Mouse (Mus musculus) forebrain, embryonic 15.5 days (tissue): ENCODE results near the gene Pnn. TPM values are rescaled to one million over a fixed set of nuclear protein-coding genes. Genes with fewer than 3 reads are reported as not detected.
A peak's percentile ranks its signal among the peaks of the same experiment; 100 is the strongest.
"Not testable (repeated sequence)": the region's sequence is repeated elsewhere in the genome, so short reads cannot be mapped to it uniquely, and the experiment has no call there.

Experiments
- ATAC-seq: fragments of 200-750 bp; cut with Nextera tagmentation; replicated peaks from 2 replicates; pipeline ENCODE4 v1.8.0; 2017; ENCODE audit warnings: mild to moderate bottlenecking, moderate TSS enrichment, moderate library complexity
- H3K27ac ChIP-seq: fragments of 300-500 bp; sonication (generic); replicated peaks from 2 replicates; pipeline ENCODE4 v1.5.1; 2015; ENCODE audit warnings: mild to moderate bottlenecking, inconsistent platforms
- H3K27me3 ChIP-seq: fragments of 300-500 bp; sonication (generic); 2 replicates; pipeline ENCODE4 v1.6.1; 2015; ENCODE audit warnings: inconsistent platforms
- H3K36me3 ChIP-seq: fragments of 300-500 bp; sonication (generic); 2 replicates; pipeline ENCODE4 v1.6.1; 2015; ENCODE audit warnings: mild to moderate bottlenecking, inconsistent platforms
- H3K4me1 ChIP-seq: fragments of 300-500 bp; sonication (generic); 2 replicates; pipeline ENCODE4 v1.6.1; 2015; ENCODE audit warnings: inconsistent platforms
- H3K4me2 ChIP-seq: fragments of 300-500 bp; sonication (generic); replicated peaks from 2 replicates; pipeline ENCODE4 v1.6.1; 2015; ENCODE audit warnings: mild to moderate bottlenecking, inconsistent platforms
- H3K4me3 ChIP-seq: fragments of 300-500 bp; sonication (generic); 2 replicates; pipeline ENCODE4 v1.5.1; 2015; ENCODE audit warnings: mild to moderate bottlenecking, inconsistent platforms
- H3K9ac ChIP-seq: fragments of 300-500 bp; sonication (generic); replicated peaks from 2 replicates; pipeline ENCODE4 v1.6.1; 2015; ENCODE audit warnings: mild to moderate bottlenecking, inconsistent platforms
- H3K9me3 ChIP-seq: fragments of 300-500 bp; sonication (generic); 2 replicates; pipeline ENCODE4 v1.6.1; 2016; ENCODE audit warnings: inconsistent platforms
- WGBS: fragments of 180-500 bp; shearing (Covaris S2); methylation state at CpG from one replicate; pipeline ENCODE4 v1.1.7; 2015; ENCODE audit warnings: mixed read lengths; 5-methylcytosine and 5-hydroxymethylcytosine counted together
- polyA plus RNA-seq: library from polyadenylated mRNA; unstranded; fragments of >200 nt; fragmentation: Nextera tagmentation; extraction: Ambion mirVana; gene quantifications from 2 replicates; pipeline ENCODE4 v1.2.1, GENCODE M21; 2015

The Pnn gene
- polyA plus RNA-seq, 1 experiment from 2014 or later = 85.9 TPM

- Histone ChIP-seq H3K4me2 (no peak overlapping the region), H3K4me1 (peaks cover 22% of the 10 kb centered on the region), H3K9me3 (no peaks in the 10 kb centered on the region), H3K27me3 (no peaks in the 10 kb centered on the region), H3K27ac (no peak overlapping the region), H3K9ac (no peak overlapping the region), H3K36me3 (peaks cover 11% of the 10 kb centered on the region), H3K4me3 (no peak overlapping the region)
- no peak for ATAC-seq
- 94% methylated on average over 4 of the region's 4 CpGs for WGBS
These were observed 11.4 kb upstream of the Pnn start for GRCm38 (mm10) chr12:59055196-59055850.

DNA sequence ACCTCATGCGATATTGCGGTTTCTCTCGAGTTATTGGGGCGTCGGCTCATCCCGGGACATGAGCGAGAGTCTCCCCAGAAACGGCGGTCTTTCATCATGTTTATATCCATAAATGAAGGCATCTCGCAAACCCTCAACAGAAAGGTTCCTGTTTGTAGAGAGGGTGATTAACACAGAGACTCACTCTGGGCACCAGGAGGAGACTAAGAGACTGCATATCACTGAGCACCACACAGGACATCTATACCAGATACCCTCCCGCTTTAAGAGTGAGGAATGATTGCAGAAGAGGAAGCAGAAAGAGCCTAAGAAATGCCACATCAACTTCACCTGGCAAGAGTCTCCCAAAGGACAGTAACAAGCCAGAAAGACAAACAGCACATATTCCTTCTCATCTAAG, 10.5 kb upstream of the Pnn start:
- no peak overlapping the region for H3K4me3 ChIP-seq
- peaks cover 25% of the 10 kb centered on the region for H3K4me1 ChIP-seq
- no peaks in the 10 kb centered on the region for H3K27me3 ChIP-seq
- no peak for ATAC-seq
- no peak overlapping the region for H3K4me2 ChIP-seq
- H3K9me3 ChIP-seq = no peaks in the 10 kb centered on the region
- H3K9ac ChIP-seq = no peak overlapping the region
- no peak overlapping the region for H3K27ac ChIP-seq
- over 99% methylated on average over 11 of the region's 11 CpGs for WGBS
- H3K36me3 ChIP-seq = peaks cover 11% of the 10 kb centered on the region

- 87% methylated on average over 5 of the region's 5 CpGs for WGBS
These were observed 8.4 kb upstream of the Pnn start for GRCm38 (mm10) chr12:59058242-59058641.

DNA sequence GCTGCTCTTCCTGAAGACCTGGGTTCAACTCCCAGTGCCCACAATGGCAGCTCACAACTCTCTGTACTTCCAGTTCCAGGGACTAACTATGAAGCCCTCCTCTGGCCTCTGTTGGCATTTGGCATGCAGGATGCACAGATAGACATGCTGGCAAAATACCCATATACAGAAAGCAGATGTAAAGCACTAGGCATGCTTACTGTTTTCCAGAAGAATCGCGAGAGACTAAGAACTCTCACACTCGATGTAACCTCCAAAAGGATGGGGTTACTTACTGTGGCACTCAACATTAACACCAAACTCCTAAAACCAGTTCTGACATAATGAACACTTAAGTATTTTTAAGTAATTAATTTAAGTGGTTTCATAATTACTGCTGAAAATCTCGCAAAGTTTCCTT, 6.4 kb upstream of the Pnn start:
- peak overlapping the region; percentile 56 for H3K4me2 ChIP-seq
- H3K9ac ChIP-seq = peak overlapping the region; percentile 88
- H3K4me3 ChIP-seq = peak overlapping the region; percentile 79
- H3K4me1 ChIP-seq = peaks cover 25% of the 10 kb centered on the region
- no peak for ATAC-seq
- H3K36me3 ChIP-seq = peaks cover 11% of the 10 kb centered on the region
- 60% methylated on average over 4 of the region's 4 CpGs for WGBS
- H3K27me3 ChIP-seq = no peaks in the 10 kb centered on the region
- H3K9me3 ChIP-seq = no peaks in the 10 kb centered on the region
- H3K27ac ChIP-seq = peak overlapping the region; percentile 95

More at GRCm38 (mm10) chr12:59058242-59058641, 8.4 kb upstream of the Pnn start:
- H3K9ac ChIP-seq, H3K27me3 ChIP-seq, ATAC-seq, H3K4me3 ChIP-seq, H3K4me2 ChIP-seq, H3K9me3 ChIP-seq, H3K27ac ChIP-seq: not testable (repeated sequence)
- peaks cover 11% of the 10 kb centered on the region for H3K36me3 ChIP-seq
- H3K4me1 ChIP-seq = peaks cover 25% of the 10 kb centered on the region

- peak within 1 kb of the TSS; percentile 88 for H3K9ac ChIP-seq
- peaks cover 9% of the 10 kb centered on the region for H3K36me3 ChIP-seq
- no peaks in the 10 kb centered on the region for H3K27me3 ChIP-seq
- WGBS = 0% methylated on average over 49 of the region's 49 CpGs
- no peaks in the 10 kb centered on the region for H3K9me3 ChIP-seq
- H3K4me3 ChIP-seq = peak within 1 kb of the TSS; percentile 79
- peak; percentile 98 for ATAC-seq
- peak within 1 kb of the TSS; percentile 95 for H3K27ac ChIP-seq
- H3K4me1 ChIP-seq = peaks cover 28% of the 10 kb centered on the region
- H3K4me2 ChIP-seq = peak within 1 kb of the TSS; percentile 56
These were observed 5.6 kb upstream of the Pnn start, which contains the start of gene Trappc6b for GRCm38 (mm10) chr12:59060993-59061595. Trappc6b (minus strand) TSS chr12:59061472.

- Histone ChIP-seq H3K4me2 (no peak overlapping the region), H3K27me3 (no peaks in the 10 kb centered on the region), H3K4me1 (peaks cover 22% of the 10 kb centered on the region), H3K4me3 (no peak overlapping the region), H3K27ac (no peak overlapping the region), H3K9ac (no peak overlapping the region), H3K36me3 (peaks cover 17% of the 10 kb centered on the region), H3K9me3 (no peaks in the 10 kb centered on the region)
- no peak for ATAC-seq
- 86% methylated on average over 8 of the region's 8 CpGs for WGBS
These were observed 1.8 kb upstream of the Pnn start for GRCm38 (mm10) chr12:59064837-59065236.

DNA sequence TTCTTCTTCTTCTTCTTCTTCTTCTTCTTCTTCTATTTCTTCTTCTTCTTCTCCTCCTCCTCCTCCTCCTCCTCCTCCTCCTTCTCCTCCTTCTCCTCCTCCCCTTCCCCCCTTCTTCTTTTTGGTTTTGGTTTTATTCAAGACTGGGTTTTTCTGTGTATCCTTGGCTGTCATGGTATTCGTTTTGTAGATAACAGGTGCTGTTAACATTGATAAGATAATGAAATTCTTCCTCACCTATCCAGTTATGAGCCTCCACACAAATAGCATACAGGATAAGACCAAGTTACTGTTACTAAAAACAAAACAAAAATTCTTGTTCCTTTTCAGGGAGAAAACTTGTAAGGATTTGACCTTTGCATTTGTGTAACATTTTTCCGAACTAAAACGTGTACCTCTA, 908 bp upstream of the Pnn start:
- peak overlapping the region; percentile 68 for H3K4me2 ChIP-seq
- H3K9me3 ChIP-seq = no peaks in the 10 kb centered on the region
- peak overlapping the region; percentile 63; the same call in 1 of the 2 replicates for H3K9ac ChIP-seq
- no peaks in the 10 kb centered on the region for H3K27me3 ChIP-seq
- peaks cover 13% of the 10 kb centered on the region for H3K4me1 ChIP-seq
- peak overlapping the region; percentile 98 for H3K4me3 ChIP-seq
- WGBS = 74% methylated on average over 3 of the region's 3 CpGs
- ATAC-seq = no peak
- peak overlapping the region; percentile 95 for H3K27ac ChIP-seq
- peaks cover 25% of the 10 kb centered on the region for H3K36me3 ChIP-seq

GRCm38 (mm10) chr12:59067095-59067494, 411 bp downstream of the Pnn start:
- peak overlapping the region; percentile 73 for H3K4me2 ChIP-seq

DNA sequence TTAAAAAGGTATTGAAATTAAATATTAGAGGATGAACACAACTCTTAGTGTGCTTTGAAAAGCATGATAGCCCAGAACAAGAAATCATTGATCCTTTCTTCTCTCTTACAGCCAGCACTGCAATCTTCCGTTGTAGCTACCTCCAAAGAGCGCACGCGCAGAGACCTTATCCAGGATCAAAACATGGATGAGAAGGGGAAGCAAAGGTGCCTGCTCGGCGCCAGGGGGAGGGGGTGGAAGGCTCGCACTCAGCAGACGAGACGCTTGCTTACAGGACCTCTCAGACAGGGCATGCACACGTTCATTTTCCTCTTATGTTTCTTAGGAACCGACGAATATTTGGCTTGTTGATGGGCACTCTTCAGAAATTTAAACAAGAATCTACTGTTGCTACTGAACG, 2.1 kb downstream of the Pnn start:
- no peak overlapping the region for H3K9ac ChIP-seq
- no peak overlapping the region for H3K27ac ChIP-seq
- no peaks in the 10 kb centered on the region for H3K27me3 ChIP-seq
- no peak for ATAC-seq
- no peaks in the 10 kb centered on the region for H3K9me3 ChIP-seq
- H3K36me3 ChIP-seq = peaks cover 48% of the 10 kb centered on the region
- 93% methylated on average over 13 of the region's 13 CpGs for WGBS
- no peak overlapping the region for H3K4me3 ChIP-seq
- H3K4me1 ChIP-seq = peaks cover 13% of the 10 kb centered on the region
- H3K4me2 ChIP-seq = no peak overlapping the region

More at GRCm38 (mm10) chr12:59067095-59067494, 411 bp downstream of the Pnn start:
- Histone ChIP-seq H3K27me3 (no peaks in the 10 kb centered on the region), H3K36me3 (peaks cover 38% of the 10 kb centered on the region), H3K9me3 (no peaks in the 10 kb centered on the region), H3K27ac (peak overlapping the region; percentile 95), H3K4me1 (peaks cover 13% of the 10 kb centered on the region), H3K9ac (peak overlapping the region; percentile 99), H3K4me3 (peak overlapping the region; percentile 98)
- WGBS = under 1% methylated on average over 41 of the region's 41 CpGs
- no peak; the same call in 1 of the 2 replicates for ATAC-seq

DNA sequence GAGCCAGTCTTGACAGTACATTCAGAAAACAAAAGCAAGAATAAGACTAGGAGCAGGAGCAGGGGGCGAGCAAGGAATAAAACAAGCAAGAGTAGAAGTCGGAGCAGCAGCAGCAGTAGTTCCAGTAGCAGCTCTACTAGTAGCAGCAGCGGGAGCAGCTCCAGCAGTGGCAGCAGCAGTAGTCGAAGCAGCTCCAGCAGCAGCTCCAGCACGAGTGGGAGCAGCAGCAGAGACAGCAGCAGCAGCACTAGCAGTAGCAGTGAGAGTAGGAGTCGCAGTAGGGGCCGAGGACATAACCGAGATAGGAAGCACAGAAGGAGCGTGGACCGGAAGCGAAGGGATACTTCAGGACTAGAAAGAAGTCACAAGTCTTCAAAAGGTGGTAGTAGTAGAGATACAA, 5.6 kb downstream of the Pnn start:
- H3K4me3 ChIP-seq = no peak overlapping the region
- peaks cover 9% of the 10 kb centered on the region for H3K4me1 ChIP-seq
- H3K4me2 ChIP-seq = no peak overlapping the region
- no peaks in the 10 kb centered on the region for H3K9me3 ChIP-seq
- ATAC-seq = no peak
- H3K36me3 ChIP-seq = peaks cover 54% of the 10 kb centered on the region
- no peak overlapping the region for H3K27ac ChIP-seq
- H3K9ac ChIP-seq = no peak overlapping the region
- WGBS = 89% methylated on average over 11 of the region's 11 CpGs
- no peaks in the 10 kb centered on the region for H3K27me3 ChIP-seq

GRCm38 (mm10) chr12:59074052-59074451, 7.4 kb downstream of the Pnn start:
- 76% methylated on average over 3 of the region's 3 CpGs for WGBS
- H3K4me3 ChIP-seq = no peak overlapping the region
- H3K27me3 ChIP-seq = no peaks in the 10 kb centered on the region
- H3K4me2 ChIP-seq = no peak overlapping the region
- H3K9ac ChIP-seq = no peak overlapping the region
- H3K27ac ChIP-seq = no peak overlapping the region
- peaks cover 44% of the 10 kb centered on the region for H3K36me3 ChIP-seq
- ATAC-seq = peak; percentile 44
- H3K9me3 ChIP-seq = no peaks in the 10 kb centered on the region
- H3K4me1 ChIP-seq = no peaks in the 10 kb centered on the region

DNA sequence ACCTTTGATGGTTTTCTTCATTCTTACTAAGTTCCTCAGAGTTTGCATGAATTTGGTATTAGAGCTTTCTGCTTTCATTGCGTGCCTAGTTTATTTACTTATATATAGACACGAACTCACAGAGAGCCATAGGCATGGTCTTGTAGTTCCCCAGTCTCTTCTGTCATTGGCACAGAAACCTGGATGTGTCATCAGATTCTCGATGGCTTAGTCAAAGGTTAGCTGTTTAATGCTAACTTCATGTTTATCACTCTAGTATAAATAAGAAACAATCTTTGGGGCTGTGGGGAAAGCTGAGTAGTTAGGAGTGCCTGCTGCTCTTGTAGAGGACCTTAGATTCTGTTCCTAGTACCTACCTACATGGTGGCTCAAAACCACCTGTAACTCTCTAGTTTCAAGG, 10.3 kb downstream of the Pnn start:
- Histone ChIP-seq H3K4me1 (no peaks in the 10 kb centered on the region), H3K36me3 (peaks cover 17% of the 10 kb centered on the region), H3K27ac (no peak overlapping the region), H3K9me3 (no peaks in the 10 kb centered on the region), H3K27me3 (no peaks in the 10 kb centered on the region), H3K4me3 (no peak overlapping the region), H3K4me2 (no peak overlapping the region), H3K9ac (no peak overlapping the region)
- no peak for ATAC-seq
- WGBS = 91% methylated on average over 3 of the region's 3 CpGs
